In the genomic region with DNA sequence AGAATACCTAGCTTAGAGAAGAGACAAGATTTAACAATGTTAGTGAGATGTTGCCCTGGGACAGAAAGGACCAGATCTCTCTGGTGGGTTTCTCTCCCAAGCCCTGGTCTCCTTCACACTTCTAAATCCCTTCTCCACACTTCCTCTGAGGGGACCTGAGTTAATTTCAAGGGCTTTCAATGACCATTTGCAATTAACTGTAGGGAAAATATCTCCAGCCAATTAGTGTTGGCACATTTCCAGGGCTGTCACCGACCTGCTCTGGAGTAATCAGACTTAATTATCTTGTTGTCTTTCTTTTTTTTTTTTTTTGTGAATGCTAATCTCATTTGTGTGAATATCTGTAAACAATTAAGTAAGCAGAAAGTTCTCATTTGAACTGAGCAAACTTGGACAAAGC, we compare ENCODE assay signal across 19 mouse cellular contexts.
DNase-seq lines count a peak whose midpoint lies in the region; ATAC-seq and TF ChIP-seq lines count a peak whose summit lies in the region.
"Had no signal": no experiment of that assay in that cellular context is flagged by ENCODE, and none has a peak within 500 bp of the region (broad histone marks: within the 10 kb centered on the region; RNA-seq: fewer than 3 reads in every experiment).

No protein-coding gene starts in this region.

- no peak for TF ChIP-seq POLR2A in brain, embryonic 14.5 days (IDR thresholded peaks at IDR 0.05; ENCODE audit: borderline replicate concordance, extremely low read depth, insufficient read depth, insufficient read length, poor library complexity, severe bottlenecking)

- 0 out of 2 replicates have a peak, but pooled peaks cover 6% of the 10 kb centered on the region for H3K27me3 ChIP-seq in forebrain, embryonic 12.5 days
- H3K27me3 ChIP-seq in forebrain, embryonic 15.5 days, result no peaks in the 10 kb centered on the region
- H3K27me3 ChIP-seq in kidney, embryonic 15.5 days, result no peaks in the 10 kb centered on the region
- H3K27me3 ChIP-seq: heart, embryonic 13.5 days had no signal

- DNase-seq in left cerebral cortex, postnatal 4 days, result peak; percentile 4
- DNase-seq in left cerebral cortex, adult 11 months (ENCODE audit: low spot score), result no peak
- DNase-seq in Muller cell, postnatal 12 days (ENCODE audit: inconsistent ontology term), result peak; percentile 17
- DNase-seq in brain, embryonic 14.5 days (ENCODE audit: low read depth), result peak; percentile 90
- DNase-seq in kidney, postnatal 4 days, result no peak
- DNase-seq: adrenal gland, postnatal 14 days; cerebellum, adult 18-20 months; cerebellum, postnatal 36 days; gastrocnemius, postnatal 14 days; heart, postnatal 36 days; kidney, adult 11 months had no signal

- no peak overlapping the region for H3K27ac ChIP-seq in forebrain, embryonic 12.5 days
- H3K27ac ChIP-seq in forebrain, embryonic 15.5 days (replicated peaks), result no peak overlapping the region
- no peak overlapping the region for H3K27ac ChIP-seq in kidney, embryonic 15.5 days
- H3K27ac ChIP-seq: embryonic facial prominence, embryonic 10.5 days; heart, embryonic 13.5 days had no signal

- no peak for TF ChIP-seq CTCF in brain, embryonic 14.5 days (IDR thresholded peaks at IDR 0.05; ENCODE audit: borderline replicate concordance, extremely low read depth, insufficient read depth, insufficient read length)

- H3K4me2 ChIP-seq in forebrain, embryonic 12.5 days, result no peak overlapping the region
- no peak overlapping the region for H3K4me2 ChIP-seq in forebrain, embryonic 15.5 days (replicated peaks)
- no peak overlapping the region for H3K4me2 ChIP-seq in kidney, embryonic 15.5 days
- H3K4me2 ChIP-seq: heart, embryonic 13.5 days had no signal

- H3K4me1 ChIP-seq in forebrain, embryonic 12.5 days, result no peaks in the 10 kb centered on the region
- peaks cover 4% of the 10 kb centered on the region; the same call in 1 of the 2 replicates for H3K4me1 ChIP-seq in forebrain, embryonic 15.5 days
- H3K4me1 ChIP-seq in kidney, embryonic 15.5 days, result no peaks in the 10 kb centered on the region
- H3K4me1 ChIP-seq: embryonic facial prominence, embryonic 10.5 days; heart, embryonic 13.5 days had no signal

- peak; percentile 58; the same call in 1 of the 2 replicates for ATAC-seq in forebrain, embryonic 12.5 days (ENCODE audit: low FRiP score)
- no peak for ATAC-seq in forebrain, embryonic 15.5 days (replicated peaks)
- no peak for ATAC-seq in kidney, embryonic 15.5 days (replicated peaks; ENCODE audit: low FRiP score)
- ATAC-seq: CD4-positive, CD25-positive, alpha-beta regulatory T cell, adult 4 months; hindbrain, embryonic 16.5 days had no signal

- H3K36me3 ChIP-seq in forebrain, embryonic 12.5 days (replicated peaks), result no peaks in the 10 kb centered on the region
- no peaks in the 10 kb centered on the region for H3K36me3 ChIP-seq in forebrain, embryonic 15.5 days
- H3K36me3 ChIP-seq in kidney, embryonic 15.5 days, result no peaks in the 10 kb centered on the region
- H3K36me3 ChIP-seq: embryonic facial prominence, embryonic 10.5 days; G1E; heart, embryonic 13.5 days had no signal

- H3K9me3 ChIP-seq in forebrain, embryonic 12.5 days, result no peaks in the 10 kb centered on the region
- no peaks in the 10 kb centered on the region for H3K9me3 ChIP-seq in forebrain, embryonic 15.5 days
- no peaks in the 10 kb centered on the region for H3K9me3 ChIP-seq in kidney, embryonic 15.5 days (replicated peaks)
- H3K9me3 ChIP-seq: embryonic facial prominence, embryonic 10.5 days; heart, embryonic 13.5 days had no signal

- 27% methylated on average over 1 of the region's 1 CpGs for WGBS in forebrain, embryonic 12.5 days
- WGBS in forebrain, embryonic 15.5 days, result 13% methylated on average over 1 of the region's 1 CpGs
- 63% methylated on average over 1 of the region's 1 CpGs for WGBS in kidney, embryonic 15.5 days

- intact Hi-C loops in left cerebral cortex, postnatal 4 days (cut with DNase I), result no loop called here

- H3K9ac ChIP-seq in forebrain, embryonic 12.5 days, result no peak overlapping the region
- no peak overlapping the region for H3K9ac ChIP-seq in forebrain, embryonic 15.5 days (replicated peaks)
- no peak overlapping the region for H3K9ac ChIP-seq in kidney, embryonic 15.5 days
- H3K9ac ChIP-seq: heart, embryonic 13.5 days had no signal

- H3K4me3 ChIP-seq in forebrain, embryonic 12.5 days (replicated peaks), result no peak overlapping the region
- H3K4me3 ChIP-seq in forebrain, embryonic 15.5 days, result no peak overlapping the region
- no peak overlapping the region for H3K4me3 ChIP-seq in kidney, embryonic 15.5 days (replicated peaks)
- H3K4me3 ChIP-seq: embryonic facial prominence, embryonic 10.5 days; heart, embryonic 13.5 days had no signal

Comparison
In these comparisons a context has a peak if more than half of its experiments do, and no peak if none do; other contexts are left out.
1. DNase-seq: peak in left cerebral cortex, postnatal 4 days (single experiment), Muller cell, postnatal 12 days (single experiment) and brain, embryonic 14.5 days (single experiment); none in left cerebral cortex, adult 11 months (single experiment) and kidney, postnatal 4 days (0 of 2).